Mouse (Mus musculus): ENCODE measurements around the gene Mcemp1. TPM values are rescaled to one million over a fixed set of nuclear protein-coding genes. Genes with fewer than 3 reads are reported as not detected.

Mcemp1 gene
- polyA plus RNA-seq, 1 experiment = not detected

DNA sequence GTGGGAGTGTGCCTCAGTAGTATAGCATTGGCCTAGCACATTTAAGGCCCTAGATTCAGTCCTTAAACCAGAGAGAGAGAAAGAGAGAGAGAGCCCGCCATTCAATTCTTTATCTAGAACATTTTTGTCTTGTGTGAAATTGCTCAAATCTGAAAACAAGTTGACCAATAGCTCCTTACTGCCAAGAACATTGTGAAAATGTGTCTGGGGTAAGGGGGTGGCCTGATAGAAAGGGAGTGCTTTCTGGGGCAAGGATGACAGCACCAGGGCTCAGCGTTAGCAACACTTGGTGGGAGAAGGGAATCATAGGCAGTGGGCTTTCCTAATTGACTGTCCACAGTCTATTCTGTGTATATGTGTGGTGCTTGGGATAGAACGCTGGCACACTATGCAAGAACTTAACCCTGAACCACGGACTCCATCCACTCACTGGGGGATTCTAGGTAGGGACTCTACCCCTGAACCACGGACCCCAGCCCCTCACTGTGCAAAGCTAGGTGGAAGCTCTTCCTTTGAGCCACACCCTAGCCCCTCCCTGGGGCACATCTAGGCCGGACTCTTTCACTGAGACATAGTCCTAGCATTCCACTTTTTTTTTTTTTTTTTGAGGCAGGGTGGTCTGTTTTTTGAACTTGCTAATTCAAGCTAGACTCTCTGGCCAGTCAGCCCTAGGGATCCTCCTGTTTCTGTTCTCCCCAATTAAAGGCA, 18.6 kb upstream of the Mcemp1 start:
- Histone ChIP-seq H3K4me3 (ENCODE audit: insufficient read depth, low read length) (no peak overlapping the region), H3K27ac (ENCODE audit: insufficient read depth, low read length) (no peak overlapping the region), H3K4me1 (ENCODE audit: control insufficient read depth, insufficient read depth, low read length) (peaks cover 2% of the 10 kb centered on the region; the same call in 1 of the 2 replicates)
- TF ChIP-seq POLR2A (IDR thresholded peaks at IDR 0.05; ENCODE audit: low read depth, low read length) (no peak), CTCF (IDR thresholded peaks at IDR 0.05; ENCODE audit: borderline replicate concordance, insufficient read depth, low read length) (no peak)

GRCm38 (mm10) chr8:3647561-3647960, 18.0 kb upstream of the Mcemp1 start:
- TF ChIP-seq POLR2A (IDR thresholded peaks at IDR 0.05; ENCODE audit: low read depth, low read length) (no peak), CTCF (IDR thresholded peaks at IDR 0.05; ENCODE audit: borderline replicate concordance, insufficient read depth, low read length) (no peak)
- Histone ChIP-seq H3K4me3 (ENCODE audit: insufficient read depth, low read length) (no peak overlapping the region), H3K27ac (ENCODE audit: insufficient read depth, low read length) (no peak overlapping the region), H3K4me1 (ENCODE audit: control insufficient read depth, insufficient read depth, low read length) (peaks cover 2% of the 10 kb centered on the region; the same call in 1 of the 2 replicates)

GRCm38 (mm10) chr8:3648268-3648667, 17.3 kb upstream of the Mcemp1 start:
- Histone ChIP-seq H3K27ac (ENCODE audit: insufficient read depth, low read length) (no peak overlapping the region), H3K4me3 (ENCODE audit: insufficient read depth, low read length) (no peak overlapping the region), H3K4me1 (ENCODE audit: control insufficient read depth, insufficient read depth, low read length) (peaks cover 2% of the 10 kb centered on the region; the same call in 1 of the 2 replicates)
- TF ChIP-seq CTCF (IDR thresholded peaks at IDR 0.05; ENCODE audit: borderline replicate concordance, insufficient read depth, low read length) = no peak
- no peak for TF ChIP-seq POLR2A (IDR thresholded peaks at IDR 0.05; ENCODE audit: low read depth, low read length)

GRCm38 (mm10) chr8:3648990-3649389, 16.6 kb upstream of the Mcemp1 start:
- Histone ChIP-seq H3K4me3 (ENCODE audit: insufficient read depth, low read length) (no peak overlapping the region), H3K27ac (ENCODE audit: insufficient read depth, low read length) (no peak overlapping the region), H3K4me1 (ENCODE audit: control insufficient read depth, insufficient read depth, low read length) (peaks cover 2% of the 10 kb centered on the region; the same call in 1 of the 2 replicates)
- TF ChIP-seq POLR2A (IDR thresholded peaks at IDR 0.05; ENCODE audit: low read depth, low read length) = no peak
- no peak for TF ChIP-seq CTCF (IDR thresholded peaks at IDR 0.05; ENCODE audit: borderline replicate concordance, insufficient read depth, low read length)

GRCm38 (mm10) chr8:3652845-3653244, 12.7 kb upstream of the Mcemp1 start:
- H3K4me3 ChIP-seq (ENCODE audit: insufficient read depth, low read length) = no peak overlapping the region
- TF ChIP-seq CTCF (IDR thresholded peaks at IDR 0.05; ENCODE audit: borderline replicate concordance, insufficient read depth, low read length) (no peak), POLR2A (IDR thresholded peaks at IDR 0.05; ENCODE audit: low read depth, low read length) (no peak)

DNA sequence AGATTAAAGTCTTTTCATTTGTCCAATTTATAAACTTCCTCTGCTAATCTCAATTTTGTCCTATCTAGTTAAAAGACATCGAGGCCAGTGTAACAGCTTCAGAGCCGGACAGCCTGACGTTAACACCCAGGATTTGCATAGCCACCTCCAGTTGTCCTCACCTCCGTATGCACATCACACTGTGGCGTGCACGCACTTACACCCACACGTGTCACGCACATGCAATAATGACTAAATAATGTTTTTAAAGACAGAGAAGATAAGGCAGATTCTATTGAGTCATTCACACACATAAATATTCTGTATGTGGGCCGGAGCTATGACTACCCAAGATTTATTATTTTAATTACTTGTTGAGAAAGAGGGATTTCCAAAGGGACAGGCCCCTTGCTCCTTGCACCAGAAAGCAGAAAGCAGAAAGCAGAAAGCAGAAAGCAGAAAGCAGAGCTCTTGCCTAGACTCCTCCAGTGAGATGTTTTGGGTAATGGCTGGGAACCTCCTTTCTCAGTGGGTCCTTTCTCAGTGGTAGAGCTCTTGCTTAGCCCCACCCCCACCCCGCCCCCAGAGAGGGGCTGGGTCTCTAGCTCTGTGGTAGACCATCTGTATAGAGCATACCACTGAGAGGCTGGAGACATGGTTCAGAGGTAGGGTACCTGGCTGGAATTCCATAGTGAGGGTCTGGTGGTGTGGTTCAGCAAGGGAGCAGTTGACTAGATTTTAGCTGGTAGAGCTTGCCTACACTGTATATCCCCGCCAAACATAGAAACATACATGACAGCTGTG, 10.6 kb upstream of the Mcemp1 start:
- Histone ChIP-seq H3K4me1 (ENCODE audit: control insufficient read depth, insufficient read depth, low read length) (no peaks in the 10 kb centered on the region), H3K27ac (ENCODE audit: insufficient read depth, low read length) (no peak overlapping the region), H3K4me3 (ENCODE audit: insufficient read depth, low read length) (no peak overlapping the region)
- no peak for TF ChIP-seq CTCF (IDR thresholded peaks at IDR 0.05; ENCODE audit: borderline replicate concordance, insufficient read depth, low read length)
- TF ChIP-seq POLR2A (IDR thresholded peaks at IDR 0.05; ENCODE audit: low read depth, low read length) = no peak

More at GRCm38 (mm10) chr8:3652845-3653244, 12.7 kb upstream of the Mcemp1 start:
- H3K27ac ChIP-seq (ENCODE audit: insufficient read depth, low read length) = no peak overlapping the region
- H3K4me1 ChIP-seq (ENCODE audit: control insufficient read depth, insufficient read depth, low read length) = no peaks in the 10 kb centered on the region

DNA sequence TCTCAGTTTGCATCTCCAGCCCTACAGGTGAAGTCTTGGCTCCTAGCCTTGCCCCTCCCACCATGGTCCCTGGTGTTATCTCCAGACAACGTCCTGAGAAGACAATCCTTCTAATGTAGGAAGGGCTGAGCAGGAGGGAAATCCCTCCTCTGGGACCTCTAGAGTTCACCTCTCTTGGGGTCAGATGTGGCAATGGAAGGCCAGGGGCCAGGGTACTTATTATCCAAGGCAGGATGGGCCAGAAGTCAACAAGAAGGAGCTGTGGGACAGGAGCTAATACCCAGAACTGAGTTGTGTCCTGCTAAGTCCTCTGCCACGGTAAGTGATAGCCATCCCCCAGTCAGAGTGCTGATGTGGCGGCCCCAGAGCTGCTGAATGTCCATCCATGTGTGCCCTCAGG, 10.0 kb upstream of the Mcemp1 start, which contains the start of gene Retn:
Gene Retn (plus strand): TSS at position 245 of the 400 bp plus-strand sequence.
- TF ChIP-seq CTCF (IDR thresholded peaks at IDR 0.05; ENCODE audit: borderline replicate concordance, insufficient read depth, low read length) (no peak), POLR2A (IDR thresholded peaks at IDR 0.05; ENCODE audit: low read depth, low read length) (no peak)
- no peak within 1 kb of the TSS for H3K27ac ChIP-seq (ENCODE audit: insufficient read depth, low read length)
- H3K4me3 ChIP-seq (ENCODE audit: insufficient read depth, low read length) = no peak within 1 kb of the TSS
- H3K4me1 ChIP-seq (ENCODE audit: control insufficient read depth, insufficient read depth, low read length) = no peaks in the 10 kb centered on the region

DNA sequence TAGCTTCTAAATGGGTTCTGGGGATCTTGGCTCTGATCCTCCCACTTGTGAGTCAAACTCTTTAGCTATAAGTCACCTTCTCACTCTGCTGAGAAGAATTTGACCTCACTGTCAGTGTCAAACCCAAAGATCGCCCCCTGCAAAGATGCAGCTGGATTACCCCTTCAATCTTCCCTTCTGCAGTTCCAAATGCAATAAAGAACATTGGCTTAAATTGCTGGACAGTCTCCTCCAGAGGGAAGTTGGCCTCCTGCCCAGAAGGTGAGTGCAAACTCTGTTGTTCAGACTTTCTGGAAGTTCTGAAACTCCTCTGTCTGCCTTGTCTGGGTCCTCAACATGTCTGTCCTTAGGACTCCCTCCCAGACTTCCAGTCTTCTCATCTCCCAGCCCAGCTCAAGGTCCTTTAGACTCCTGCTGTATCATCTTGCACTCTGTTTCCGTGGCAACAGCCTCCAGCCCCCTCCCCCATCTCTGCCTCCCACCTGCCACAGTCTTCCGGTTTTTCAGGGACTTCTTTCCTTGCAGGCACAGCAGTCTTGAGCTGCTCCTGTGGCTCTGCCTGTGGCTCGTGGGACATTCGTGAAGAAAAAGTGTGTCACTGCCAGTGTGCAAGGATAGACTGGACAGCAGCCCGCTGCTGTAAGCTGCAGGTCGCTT, 8.7 kb upstream of the Mcemp1 start:
- H3K27ac ChIP-seq (ENCODE audit: insufficient read depth, low read length) = no peak overlapping the region
- TF ChIP-seq CTCF (IDR thresholded peaks at IDR 0.05; ENCODE audit: borderline replicate concordance, insufficient read depth, low read length) (no peak), POLR2A (IDR thresholded peaks at IDR 0.05; ENCODE audit: low read depth, low read length) (no peak)
- no peak overlapping the region for H3K4me3 ChIP-seq (ENCODE audit: insufficient read depth, low read length)
- no peaks in the 10 kb centered on the region for H3K4me1 ChIP-seq (ENCODE audit: control insufficient read depth, insufficient read depth, low read length)

GRCm38 (mm10) chr8:3660889-3661288, 4.7 kb upstream of the Mcemp1 start:
- no peak for TF ChIP-seq POLR2A (IDR thresholded peaks at IDR 0.05; ENCODE audit: low read depth, low read length)
- no peak for TF ChIP-seq CTCF (IDR thresholded peaks at IDR 0.05; ENCODE audit: borderline replicate concordance, insufficient read depth, low read length)
- Histone ChIP-seq H3K4me3 (ENCODE audit: insufficient read depth, low read length) (no peak overlapping the region), H3K27ac (ENCODE audit: insufficient read depth, low read length) (no peak overlapping the region), H3K4me1 (ENCODE audit: control insufficient read depth, insufficient read depth, low read length) (no peaks in the 10 kb centered on the region)

Measured in embryonic fibroblast, embryonic 13.5 days (primary cell).